Mouse (Mus musculus): Measurements from ENCODE around the gene Arhgef2. TPM values are rescaled to one million over a fixed set of nuclear protein-coding genes. Genes with fewer than 3 reads are reported as not detected.
A peak's percentile ranks its signal among the peaks of the same experiment; 100 is the strongest.

Gene Arhgef2
- polyA plus RNA-seq, 1 experiment from 2014 or later: 77.1 TPM

DNA sequence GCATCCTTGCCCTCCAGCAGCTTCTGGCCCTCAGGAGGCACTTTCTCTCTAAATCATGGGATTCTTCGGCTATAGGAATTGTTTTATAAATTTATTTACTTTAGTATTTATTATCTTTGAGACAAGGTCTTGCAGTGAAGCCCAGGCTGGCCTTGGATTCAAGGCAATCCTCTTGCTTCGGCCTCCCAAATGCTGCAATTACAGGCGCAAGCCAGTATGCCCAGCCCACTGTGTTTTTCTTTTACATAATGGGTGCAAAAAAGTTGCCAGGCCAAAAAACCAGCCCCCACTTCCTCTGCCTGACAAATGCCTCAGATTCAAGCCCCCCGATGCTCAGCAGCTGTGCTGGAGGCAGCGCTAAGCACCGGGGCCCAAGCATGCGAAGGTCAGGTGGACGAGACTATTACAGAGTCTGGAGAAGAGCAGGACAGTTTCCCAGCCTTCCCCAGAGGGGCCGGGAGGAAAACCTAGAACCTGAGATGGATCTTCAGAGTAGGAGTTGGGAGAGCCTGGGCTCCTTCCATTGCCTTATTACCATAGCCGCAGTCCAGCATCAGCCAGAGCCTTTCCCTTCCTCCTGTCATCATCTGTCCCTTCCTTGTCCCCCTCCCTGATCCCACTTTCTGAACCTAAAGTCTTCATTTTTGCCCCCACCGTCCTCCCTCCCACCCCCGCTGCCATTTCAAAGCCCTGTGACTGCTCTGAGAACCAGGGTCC, 42.8 kb downstream of the Arhgef2 start:
- WGBS: 80% methylated on average over 12 of the region's 12 CpGs

DNA sequence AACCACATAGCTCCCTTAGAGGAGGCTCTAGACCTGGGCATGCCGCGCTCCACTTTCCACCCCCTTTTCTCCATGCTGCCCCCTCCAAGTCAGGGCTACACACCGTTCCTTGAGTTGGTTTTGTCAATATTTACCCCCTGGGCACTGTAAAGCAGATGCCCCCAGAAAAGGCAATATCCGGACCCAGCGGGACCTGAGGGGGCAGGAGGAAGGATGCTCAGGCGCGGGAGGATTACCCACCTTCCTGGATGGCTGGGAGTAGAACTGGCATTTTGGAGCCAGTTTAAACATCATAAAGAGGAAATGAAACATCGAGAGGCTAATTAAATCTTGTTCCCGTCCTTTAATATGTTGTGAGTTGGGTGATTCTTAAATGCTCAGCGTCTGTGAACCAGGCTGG, 43.4 kb downstream of the Arhgef2 start:
- no peak overlapping the region for H3K4me3 ChIP-seq (replicated peaks)
- H3K9me3 ChIP-seq: no peaks in the 10 kb centered on the region
- no peak for ATAC-seq (ENCODE audit: insufficient read depth, low FRiP score, low read depth)
- WGBS: 79% methylated on average over 10 of the region's 10 CpGs
- H3K36me3 ChIP-seq: peaks cover 31% of the 10 kb centered on the region
- H3K4me2 ChIP-seq: no peak overlapping the region
- H3K9ac ChIP-seq: no peak overlapping the region
- no peak overlapping the region for H3K27ac ChIP-seq
- no peaks in the 10 kb centered on the region for H3K27me3 ChIP-seq (replicated peaks)
- H3K4me1 ChIP-seq: peaks cover 5% of the 10 kb centered on the region; the same call in 1 of the 2 replicates

More for the DNA sequence above, 42.8 kb downstream of the Arhgef2 start:
- Histone ChIP-seq H3K9ac (no peak overlapping the region), H3K27ac (no peak overlapping the region), H3K4me1 (peaks cover 5% of the 10 kb centered on the region; the same call in 1 of the 2 replicates), H3K4me3 (replicated peaks) (no peak overlapping the region), H3K4me2 (no peak overlapping the region), H3K36me3 (peaks cover 36% of the 10 kb centered on the region), H3K27me3 (replicated peaks) (no peaks in the 10 kb centered on the region), H3K9me3 (no peaks in the 10 kb centered on the region)
- no peak for ATAC-seq (ENCODE audit: insufficient read depth, low FRiP score, low read depth)

DNA sequence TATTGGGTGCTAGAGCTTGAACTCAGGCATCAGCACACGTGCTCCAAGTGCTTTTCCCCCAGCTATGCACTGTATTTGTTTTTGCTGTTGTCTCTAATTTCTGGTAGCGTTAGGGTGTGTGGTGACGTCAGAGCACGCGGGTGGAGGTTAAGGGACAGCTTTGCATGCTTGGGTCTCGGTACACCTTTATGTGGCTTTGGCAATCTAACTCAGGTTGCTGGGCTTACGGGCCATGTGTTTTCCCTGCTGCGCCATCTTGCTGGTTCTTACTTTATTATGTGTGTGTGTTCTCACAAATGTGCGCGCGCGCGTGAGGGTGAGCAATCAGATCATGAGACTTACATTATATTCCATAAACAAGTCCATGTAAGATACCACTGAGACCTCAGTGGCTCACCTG, 44.2 kb downstream of the Arhgef2 start:
- no peak for ATAC-seq (ENCODE audit: insufficient read depth, low FRiP score, low read depth)
- peaks cover 5% of the 10 kb centered on the region; the same call in 1 of the 2 replicates for H3K4me1 ChIP-seq
- H3K36me3 ChIP-seq: peaks cover 24% of the 10 kb centered on the region
- H3K27ac ChIP-seq: no peak overlapping the region
- H3K4me2 ChIP-seq: no peak overlapping the region
- H3K27me3 ChIP-seq (replicated peaks): no peaks in the 10 kb centered on the region
- no peaks in the 10 kb centered on the region for H3K9me3 ChIP-seq
- H3K9ac ChIP-seq: no peak overlapping the region
- WGBS: 90% methylated on average over 13 of the region's 13 CpGs
- H3K4me3 ChIP-seq (replicated peaks): no peak overlapping the region

DNA sequence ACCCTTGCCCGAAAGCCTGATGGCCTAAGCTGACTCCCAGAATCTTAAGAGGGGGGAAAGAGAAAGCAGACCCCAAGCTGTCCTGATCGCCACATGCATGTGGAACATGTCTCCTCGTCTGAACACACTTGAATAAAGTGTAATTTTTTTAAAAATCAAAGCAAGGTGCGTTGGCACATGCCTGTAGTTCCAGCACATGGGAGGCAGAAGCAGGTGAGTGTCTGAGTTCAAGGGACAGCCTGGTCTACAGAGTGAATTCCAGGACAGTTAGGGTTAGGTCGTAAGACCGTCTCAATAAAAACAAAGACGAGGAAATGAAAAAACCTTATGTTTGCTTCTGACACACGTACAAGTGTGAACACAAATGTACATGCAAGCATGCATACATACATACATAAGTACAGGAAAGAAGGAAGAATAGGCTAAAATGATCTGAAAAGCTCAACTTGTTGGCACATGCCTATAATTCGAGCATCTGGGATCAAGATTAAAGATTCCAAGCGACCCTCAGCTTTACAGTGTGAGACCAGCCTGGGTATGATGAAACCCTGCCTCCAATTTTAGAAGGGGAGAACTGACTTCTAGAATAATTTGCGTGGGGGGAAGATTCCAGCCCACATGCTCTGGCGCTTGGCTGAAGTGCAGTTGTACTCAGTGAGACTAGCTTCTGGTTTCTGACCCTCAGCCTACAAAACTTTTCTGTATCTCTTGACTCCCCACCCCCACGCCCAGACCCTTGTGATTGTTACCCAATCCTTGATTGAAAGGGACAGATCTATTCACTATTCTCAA, 45.1 kb downstream of the Arhgef2 start:
- Histone ChIP-seq H3K27me3 (replicated peaks) (no peaks in the 10 kb centered on the region), H3K9ac (no peak overlapping the region), H3K9me3 (no peaks in the 10 kb centered on the region), H3K27ac (no peak overlapping the region), H3K4me2 (no peak overlapping the region), H3K36me3 (peaks cover 18% of the 10 kb centered on the region), H3K4me3 (replicated peaks) (no peak overlapping the region), H3K4me1 (peaks cover 5% of the 10 kb centered on the region; the same call in 1 of the 2 replicates)
- ATAC-seq (ENCODE audit: insufficient read depth, low FRiP score, low read depth): no peak
- 63% methylated on average over 13 of the region's 13 CpGs for WGBS

DNA sequence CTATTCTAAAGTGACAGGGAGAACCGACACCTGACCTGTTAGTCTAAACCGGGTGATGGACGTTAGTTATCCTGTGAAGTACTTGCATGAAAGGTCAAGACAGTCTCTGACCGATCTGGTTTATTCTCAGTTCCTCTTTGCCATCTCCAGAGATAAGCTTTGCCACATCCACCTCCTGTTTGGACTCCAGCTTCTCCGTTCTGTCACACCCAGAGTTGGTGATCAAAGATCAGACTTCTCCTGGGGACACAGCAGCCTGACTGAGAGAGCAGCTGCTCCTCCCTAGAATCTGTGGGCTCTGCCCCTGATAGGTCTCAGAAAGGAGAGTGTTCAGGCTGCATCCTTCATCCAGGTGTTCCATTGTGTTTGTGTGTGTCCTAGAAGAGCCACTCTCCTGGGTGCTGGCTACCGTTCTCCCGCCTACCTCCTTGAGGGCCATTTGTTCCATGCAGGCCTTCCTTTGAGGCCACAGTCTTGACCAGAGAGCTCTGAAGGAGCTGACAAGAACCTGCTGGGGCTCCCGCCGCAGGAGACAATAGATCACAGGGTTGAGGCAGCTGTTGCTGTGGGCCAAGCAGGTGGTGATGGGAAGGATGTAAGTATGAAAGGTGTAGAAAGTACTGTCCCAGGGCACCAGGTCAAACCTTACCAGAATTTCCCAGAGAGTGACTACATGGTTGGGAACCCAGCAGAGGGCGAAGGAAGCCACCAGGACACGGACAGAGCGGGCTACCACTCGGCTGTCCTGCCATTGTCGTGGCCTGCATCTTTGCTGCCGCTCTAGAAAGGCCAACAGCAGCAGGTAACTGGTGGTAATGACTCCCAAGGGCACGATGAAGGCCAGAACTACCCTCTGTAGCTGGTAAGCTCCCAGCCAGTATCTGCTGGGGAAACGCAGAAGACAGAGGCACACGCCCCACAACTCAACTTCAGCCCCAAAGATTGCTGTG, 46.2 kb downstream of the Arhgef2 start:
- Histone ChIP-seq H3K27ac (no peak overlapping the region), H3K9ac (no peak overlapping the region), H3K36me3 (peaks cover 8% of the 10 kb centered on the region; the same call in 1 of the 2 replicates), H3K4me3 (replicated peaks) (no peak overlapping the region), H3K9me3 (no peaks in the 10 kb centered on the region), H3K4me2 (no peak overlapping the region), H3K4me1 (peaks cover 5% of the 10 kb centered on the region; the same call in 1 of the 2 replicates), H3K27me3 (replicated peaks) (no peaks in the 10 kb centered on the region)
- no peak for ATAC-seq (ENCODE audit: insufficient read depth, low FRiP score, low read depth)
- 67% methylated on average over 18 of the region's 18 CpGs for WGBS

DNA sequence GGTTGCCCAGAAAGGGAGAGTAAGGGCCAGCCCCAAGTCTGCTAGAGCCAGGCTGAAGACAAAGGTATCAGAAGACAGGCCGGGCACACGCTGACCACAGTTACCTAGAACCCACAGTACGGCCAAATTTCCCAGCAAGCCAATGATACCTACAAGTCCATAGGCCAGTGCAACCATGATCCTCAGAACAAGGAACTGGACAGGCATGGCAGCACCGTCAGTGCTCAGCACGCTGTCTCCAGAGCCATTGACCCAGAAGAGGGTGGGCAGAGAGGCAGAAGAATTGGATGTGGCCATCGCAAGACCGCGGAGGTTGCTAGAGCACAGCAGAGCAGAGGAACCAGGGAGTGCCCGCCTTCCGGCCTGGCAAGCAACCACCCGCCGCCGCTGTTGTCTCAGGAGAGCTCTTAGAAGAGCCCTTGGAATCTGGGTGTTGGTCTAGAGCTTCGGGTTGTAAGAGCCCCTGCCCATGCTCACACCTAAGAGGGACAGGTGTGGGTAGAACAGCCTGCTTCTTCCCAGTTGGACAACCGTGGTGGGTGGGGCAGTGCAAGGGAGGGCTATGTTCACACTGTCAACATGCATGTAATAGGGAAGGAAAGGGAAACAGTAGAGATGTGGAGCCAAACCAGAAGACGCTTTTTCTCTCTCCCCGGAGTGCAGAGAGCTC, 47.2 kb downstream of the Arhgef2 start, which contains the start of gene Rxfp4:
TSS of gene Rxfp4 (minus strand) at position 297 of the 670 bp plus-strand sequence.
- no peak within 1 kb of the TSS for H3K9ac ChIP-seq
- no peaks in the 10 kb centered on the region for H3K36me3 ChIP-seq
- no peaks in the 10 kb centered on the region for H3K27me3 ChIP-seq (replicated peaks)
- H3K4me3 ChIP-seq (replicated peaks): no peak within 1 kb of the TSS
- peak within 1 kb of the TSS; percentile 48; the same call in 1 of the 2 replicates for H3K27ac ChIP-seq
- no peaks in the 10 kb centered on the region for H3K9me3 ChIP-seq
- H3K4me2 ChIP-seq: peak within 1 kb of the TSS; percentile 19; the same call in 1 of the 2 replicates
- WGBS: 76% methylated on average over 17 of the region's 17 CpGs
- ATAC-seq (ENCODE audit: insufficient read depth, low FRiP score, low read depth): no peak
- H3K4me1 ChIP-seq: peaks cover 5% of the 10 kb centered on the region; the same call in 1 of the 2 replicates

DNA sequence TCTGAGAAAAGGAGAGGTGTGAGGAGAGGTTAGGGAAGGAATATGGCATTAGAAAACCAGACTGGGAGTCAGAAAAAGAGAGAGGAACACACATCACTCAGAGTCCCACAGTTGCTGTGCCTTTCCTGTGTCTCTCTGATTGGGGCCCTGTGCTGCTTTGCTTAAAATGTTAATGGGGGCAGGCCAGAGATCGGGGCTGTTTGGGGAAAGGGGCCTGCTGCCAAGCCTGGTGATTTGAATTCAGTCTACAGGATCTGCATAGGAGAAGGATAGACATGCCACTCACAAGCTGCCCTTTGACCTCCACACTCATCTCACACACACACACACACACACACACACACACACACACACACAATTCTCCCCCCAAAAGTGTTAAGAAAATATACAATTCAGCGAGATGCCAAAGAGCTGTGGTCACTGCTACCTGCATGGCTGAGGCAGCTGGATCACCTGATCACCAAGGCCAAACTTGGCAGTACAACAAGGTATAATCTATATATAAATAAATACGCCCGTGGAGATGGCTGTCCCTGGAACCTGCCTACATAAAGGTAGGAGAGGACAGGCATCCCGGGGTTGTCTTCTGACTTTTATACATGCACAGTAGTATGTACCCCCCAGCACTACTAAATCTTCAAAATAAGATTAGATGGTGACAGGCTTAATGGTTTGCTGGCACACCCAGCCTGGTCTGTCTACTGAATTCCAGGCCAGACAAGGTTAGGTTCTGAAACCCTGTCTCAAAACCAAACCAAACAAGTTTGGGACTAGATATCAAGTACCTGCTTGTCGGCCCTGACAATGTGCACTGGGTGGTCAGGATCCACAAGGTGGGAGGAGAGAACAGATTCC, 48.0 kb downstream of the Arhgef2 start:
- Histone ChIP-seq H3K9ac (no peak overlapping the region), H3K27ac (peak overlapping the region; percentile 48; the same call in 1 of the 2 replicates), H3K4me2 (no peak overlapping the region), H3K36me3 (no peaks in the 10 kb centered on the region), H3K27me3 (replicated peaks) (no peaks in the 10 kb centered on the region), H3K4me1 (peaks cover 5% of the 10 kb centered on the region; the same call in 1 of the 2 replicates), H3K9me3 (no peaks in the 10 kb centered on the region), H3K4me3 (replicated peaks) (no peak overlapping the region)
- ATAC-seq (ENCODE audit: insufficient read depth, low FRiP score, low read depth): peak; percentile 50; the same call in 1 of the 2 replicates
- WGBS: 60% methylated on average over 6 of the region's 6 CpGs

DNA sequence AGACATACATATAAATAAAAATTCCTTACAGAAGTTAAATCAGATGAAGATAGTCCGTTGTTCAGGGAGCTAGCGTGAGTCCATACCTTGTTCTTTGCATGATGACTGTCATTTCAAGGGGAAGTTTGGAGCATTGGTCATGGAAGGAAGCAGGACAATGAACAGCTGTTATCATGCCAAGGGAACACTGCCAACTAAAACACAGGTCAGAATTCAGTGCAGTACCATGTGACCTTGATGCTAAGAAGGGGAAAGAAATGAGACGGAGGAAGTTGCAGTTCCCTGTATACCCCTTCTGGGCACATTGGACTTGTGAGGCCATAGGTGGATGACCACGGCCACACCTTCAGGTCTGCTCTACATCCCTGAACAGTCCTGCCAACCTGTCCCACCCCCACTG, 48.9 kb downstream of the Arhgef2 start:
- no peak for ATAC-seq (ENCODE audit: insufficient read depth, low FRiP score, low read depth)
- WGBS: 72% methylated on average over 4 of the region's 4 CpGs

DNA sequence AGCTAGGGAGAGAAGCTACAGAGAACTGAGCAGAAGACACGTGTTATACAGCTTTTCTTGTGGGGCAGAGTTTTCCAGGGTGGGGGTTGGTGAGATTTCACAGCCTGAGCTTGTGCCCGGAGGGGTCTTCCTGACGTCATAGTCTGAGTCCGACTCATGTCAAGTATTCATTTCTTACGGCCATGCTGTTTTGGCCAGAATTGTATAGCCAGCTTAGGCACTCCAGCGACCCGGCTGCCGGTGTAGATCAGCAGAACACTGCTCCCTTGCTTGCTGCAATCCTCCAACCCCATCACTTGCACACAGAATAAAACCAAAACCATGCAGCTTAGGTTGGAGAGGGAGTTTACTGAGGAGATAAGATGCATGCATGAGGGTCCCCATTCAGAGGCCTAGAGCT, 49.9 kb downstream of the Arhgef2 start:
- ATAC-seq (ENCODE audit: insufficient read depth, low FRiP score, low read depth): no peak
- Histone ChIP-seq H3K27me3 (replicated peaks) (no peaks in the 10 kb centered on the region), H3K36me3 (no peaks in the 10 kb centered on the region), H3K4me1 (peaks cover 5% of the 10 kb centered on the region; the same call in 1 of the 2 replicates), H3K4me2 (no peak overlapping the region), H3K27ac (no peak overlapping the region), H3K9ac (no peak overlapping the region), H3K4me3 (replicated peaks) (no peak overlapping the region), H3K9me3 (no peaks in the 10 kb centered on the region)
- 81% methylated on average over 8 of the region's 8 CpGs for WGBS

More for the DNA sequence above, 48.9 kb downstream of the Arhgef2 start:
- Histone ChIP-seq H3K27me3 (replicated peaks) (no peaks in the 10 kb centered on the region), H3K9me3 (no peaks in the 10 kb centered on the region), H3K36me3 (no peaks in the 10 kb centered on the region), H3K4me2 (no peak overlapping the region), H3K9ac (no peak overlapping the region), H3K27ac (no peak overlapping the region), H3K4me1 (peaks cover 5% of the 10 kb centered on the region; the same call in 1 of the 2 replicates), H3K4me3 (replicated peaks) (no peak overlapping the region)

DNA sequence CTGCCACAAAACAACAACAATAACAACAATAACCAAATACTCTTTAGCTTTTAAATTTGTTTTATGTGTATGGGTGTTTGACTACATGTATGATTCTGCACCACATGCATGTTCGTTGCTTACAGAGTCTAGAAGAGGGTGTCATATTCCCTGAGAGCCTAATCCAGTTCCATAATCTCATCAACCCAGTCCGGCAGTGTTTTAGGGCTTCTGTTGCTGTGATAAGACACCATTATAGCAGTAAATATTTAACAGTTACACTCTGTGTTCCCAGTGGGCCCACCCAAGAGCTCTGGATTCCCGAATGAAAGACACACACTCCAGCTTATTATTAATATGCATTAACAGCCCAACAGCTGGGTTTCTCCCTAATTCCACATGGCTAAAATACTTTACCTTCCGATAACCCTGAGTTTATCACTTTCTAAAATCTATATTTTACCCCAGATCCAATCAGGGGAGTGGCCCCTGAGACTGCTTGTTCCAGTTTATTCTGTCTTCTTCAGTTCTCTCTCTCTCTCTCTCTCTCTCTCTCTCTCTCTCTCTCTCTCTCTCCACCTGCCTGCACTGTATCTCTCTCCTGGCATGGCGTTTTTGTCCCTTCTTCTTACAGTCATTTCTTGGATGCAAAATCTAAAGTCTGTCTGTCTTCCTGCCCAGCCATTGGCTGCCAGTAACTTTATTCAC, 52.8 kb downstream of the Arhgef2 start:
- no peak overlapping the region for H3K4me3 ChIP-seq (replicated peaks)
- WGBS: 49% methylated on average over 5 of the region's 5 CpGs
- H3K4me2 ChIP-seq: no peak overlapping the region
- no peaks in the 10 kb centered on the region for H3K27me3 ChIP-seq (replicated peaks)
- H3K9me3 ChIP-seq: no peaks in the 10 kb centered on the region
- ATAC-seq (ENCODE audit: insufficient read depth, low FRiP score, low read depth): no peak
- H3K36me3 ChIP-seq: no peaks in the 10 kb centered on the region
- H3K27ac ChIP-seq: no peak overlapping the region
- no peak overlapping the region for H3K9ac ChIP-seq
- H3K4me1 ChIP-seq: no peaks in the 10 kb centered on the region
